Mouse (Mus musculus): ENCODE measurements around the gene Tspan8.
"Not testable (repeated sequence)": the region's sequence is repeated elsewhere in the genome, so short reads cannot be mapped to it uniquely, and the experiment has no call there.

Gene Tspan8

DNA sequence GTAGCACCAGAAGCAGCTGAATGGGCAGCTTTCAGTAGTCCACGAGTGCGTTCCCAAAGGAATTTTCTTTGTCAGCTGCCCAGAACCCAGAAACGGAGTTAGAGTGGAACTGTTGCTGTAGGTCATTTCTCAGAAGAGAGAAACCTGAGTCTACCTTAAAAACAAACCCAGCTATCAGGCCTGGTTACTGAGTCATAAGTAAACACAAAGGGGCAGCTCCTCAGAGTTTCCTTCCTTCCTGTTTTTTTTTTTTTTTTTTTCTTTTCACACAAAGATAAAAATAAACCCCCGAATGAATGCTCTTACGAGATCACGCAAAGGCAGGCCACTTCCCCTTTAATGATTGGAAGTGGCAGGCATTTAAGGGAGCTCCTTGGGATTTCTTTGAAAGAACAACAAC lies at the start of gene Tspan8:
Gene Tspan8, plus strand, starts transcription at position 322 of the 400 bp plus-strand sequence.
- DNase-seq (ENCODE audit: low spot score in 2 of 2) = no peak

DNA sequence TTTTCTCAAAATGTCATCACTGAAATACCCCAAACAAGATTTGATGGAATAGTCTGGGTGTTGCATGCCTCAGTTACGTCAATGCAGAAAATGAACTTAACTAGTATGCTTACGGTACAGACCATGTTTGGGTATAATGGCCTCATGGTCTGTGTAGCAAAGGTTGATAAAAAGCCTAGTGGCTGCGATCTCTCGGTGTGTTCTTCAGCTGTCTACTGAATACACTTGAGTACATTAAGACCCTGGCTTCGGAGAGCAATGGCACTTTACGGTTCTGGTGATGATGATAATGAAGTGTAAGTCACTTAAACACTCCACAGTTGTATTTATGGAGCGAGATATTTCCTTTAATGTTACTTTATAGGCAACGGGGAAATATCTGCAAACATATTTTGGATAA lies 46.6 kb upstream of the Tspan8 start:
- DNase-seq (ENCODE audit: low spot score in 2 of 2) = no peak

- no peak for DNase-seq (ENCODE audit: low spot score in 2 of 2)
Observed at GRCm38 (mm10) chr10:115774451-115774850, 42.2 kb upstream of the Tspan8 start.

DNA sequence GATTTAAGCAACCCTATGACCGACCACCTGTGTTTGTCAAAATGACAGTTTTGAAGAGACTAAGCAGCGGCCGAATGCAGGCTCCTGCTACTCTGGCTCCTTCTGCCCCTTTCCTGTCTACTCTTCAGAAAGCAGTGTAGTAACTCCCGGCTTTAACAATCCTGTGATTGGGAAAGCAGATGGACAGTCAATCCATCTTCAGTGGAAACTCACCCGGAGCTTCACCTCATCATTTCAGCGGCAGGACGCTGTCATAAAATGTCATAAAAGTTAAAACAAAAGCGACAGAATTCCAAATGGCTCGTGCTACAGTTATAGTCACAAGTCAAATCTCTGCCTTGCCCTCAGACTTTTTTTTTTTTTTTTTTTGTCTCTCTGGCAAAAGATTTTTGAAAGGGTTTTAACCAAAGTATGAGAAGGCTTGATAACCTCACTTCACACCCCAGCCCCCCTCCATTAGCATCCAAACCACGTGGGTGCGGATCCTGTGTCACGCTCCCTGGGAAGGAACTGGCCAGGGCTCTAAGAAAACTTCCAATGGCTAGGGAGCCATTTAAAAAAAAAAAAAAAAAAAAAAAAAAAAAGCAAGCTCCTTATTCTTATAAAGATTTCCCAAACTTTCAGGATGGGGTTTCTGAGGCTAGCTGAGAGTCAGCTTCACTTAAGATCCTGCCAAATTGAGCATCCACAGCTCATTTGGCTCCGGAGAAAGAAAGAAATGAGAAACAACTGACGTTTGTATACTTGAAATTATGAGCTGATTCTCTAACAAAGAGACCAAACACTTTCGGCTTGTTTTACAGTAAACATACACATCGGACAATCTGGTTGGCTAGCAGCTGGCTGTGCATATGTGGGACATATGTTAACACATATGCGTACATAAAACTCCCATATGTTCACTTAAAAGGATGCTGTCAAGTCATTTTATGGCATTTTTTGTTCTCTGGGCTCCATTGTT lies 40.4 kb upstream of the Tspan8 start:
- no peak for DNase-seq (ENCODE audit: low spot score in 2 of 2)

- DNase-seq (ENCODE audit: low spot score in 2 of 2) = no peak
Observed at GRCm38 (mm10) chr10:115777366-115777765, 39.3 kb upstream of the Tspan8 start.

DNA sequence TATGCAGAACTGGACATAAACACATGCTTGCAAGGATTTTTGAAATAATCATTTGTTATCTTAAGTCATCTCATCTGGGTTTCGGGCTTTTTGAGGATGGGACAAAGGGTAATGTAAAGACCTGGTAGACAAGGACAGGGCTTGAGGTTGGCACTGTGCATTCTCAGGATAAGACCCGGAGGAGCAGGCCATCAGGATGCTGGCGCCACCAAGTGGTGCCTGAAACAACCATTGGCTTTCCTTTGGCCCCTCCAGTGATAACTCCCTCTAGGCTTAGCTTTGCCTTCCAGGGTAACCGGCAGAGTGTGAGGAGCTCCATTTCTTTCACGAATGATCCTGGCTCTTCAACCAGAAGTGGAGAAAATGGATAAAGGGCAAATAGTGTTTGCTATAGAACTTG lies 38.0 kb upstream of the Tspan8 start:
- no peak for DNase-seq (ENCODE audit: low spot score in 2 of 2)

- DNase-seq (ENCODE audit: low spot score in 2 of 2) = no peak
Observed at GRCm38 (mm10) chr10:115780239-115781016, 36.2 kb upstream of the Tspan8 start.

DNA sequence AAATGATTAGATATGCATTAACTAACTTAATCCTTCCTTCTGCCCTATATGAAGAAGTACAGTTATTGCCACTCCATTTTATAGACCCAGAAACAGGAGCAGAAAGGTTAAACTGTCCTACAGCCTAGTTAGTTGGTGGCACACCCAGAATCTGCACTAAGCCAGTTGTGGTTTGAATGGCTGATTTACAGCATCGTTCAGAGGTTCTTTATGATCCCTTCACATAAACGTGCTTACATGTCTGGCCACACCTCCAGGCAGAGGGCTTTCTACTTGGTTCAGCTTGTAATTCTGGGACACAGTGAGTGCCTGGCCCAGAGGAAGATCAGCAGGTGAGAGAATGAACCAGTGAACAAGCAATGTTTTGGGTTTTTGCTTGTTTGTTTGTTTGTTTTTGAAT lies 33.4 kb upstream of the Tspan8 start:
- no peak for DNase-seq (ENCODE audit: low spot score in 2 of 2)

DNA sequence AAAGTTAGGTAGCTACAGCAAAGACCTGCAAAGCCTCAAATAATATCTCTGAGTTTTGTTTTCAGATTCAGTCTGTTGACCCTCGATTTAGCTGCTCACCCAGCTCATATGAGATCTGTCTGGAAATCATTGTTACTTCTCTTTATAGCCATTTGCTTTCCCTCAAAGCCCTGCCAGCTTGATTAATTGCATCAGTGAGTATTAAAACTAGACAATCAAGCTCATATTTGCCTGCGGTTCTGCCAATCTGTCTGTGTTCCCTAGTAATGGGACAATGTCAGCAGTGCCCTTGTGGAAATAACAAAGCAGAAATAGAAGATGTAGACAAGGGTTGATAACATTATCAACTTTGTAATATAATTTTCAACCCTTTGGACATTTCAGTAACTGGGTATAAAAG lies 25.8 kb upstream of the Tspan8 start:
- no peak for DNase-seq (ENCODE audit: low spot score in 2 of 2)

GRCm38 (mm10) chr10:115796072-115796788 lies 20.4 kb upstream of the Tspan8 start:
- no peak for DNase-seq (ENCODE audit: low spot score in 2 of 2)

DNA sequence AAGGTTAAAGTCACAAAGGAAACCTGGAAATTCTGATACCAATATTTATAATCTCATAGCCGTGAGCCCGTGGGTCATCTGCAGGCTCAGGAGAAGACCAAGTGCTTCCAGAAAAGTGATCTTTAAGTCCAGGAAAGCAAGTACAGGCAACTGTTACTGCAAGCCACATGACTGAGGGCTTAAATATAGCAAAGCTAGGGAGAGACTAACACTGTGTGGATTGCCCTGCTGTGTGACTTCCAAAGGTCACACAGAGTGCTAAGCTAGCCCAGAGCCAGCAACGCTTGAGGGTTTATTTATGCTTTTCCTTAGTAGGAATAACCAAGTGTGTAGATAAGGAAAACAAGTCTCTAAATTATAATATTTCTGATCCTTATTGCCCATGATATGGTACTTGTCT lies 15.2 kb upstream of the Tspan8 start:
- no peak for DNase-seq (ENCODE audit: low spot score in 2 of 2)

DNA sequence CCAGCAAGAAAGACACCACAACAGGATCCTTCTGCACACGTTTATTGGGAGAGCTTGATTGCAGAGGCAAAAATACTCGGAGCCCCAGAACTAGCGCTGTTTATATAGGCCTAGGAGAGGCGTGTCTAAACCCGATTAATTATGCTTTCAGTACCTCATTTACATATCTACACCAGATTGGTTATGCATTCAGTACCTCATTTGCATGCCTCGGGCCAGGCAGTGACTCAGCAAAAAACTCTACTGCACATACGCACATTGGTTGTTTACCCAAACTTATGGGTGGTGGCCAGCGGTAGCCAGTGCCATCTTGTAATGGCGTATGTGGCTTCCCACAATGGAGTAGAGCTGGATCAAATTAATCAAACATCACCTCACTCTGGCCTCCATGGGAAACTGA lies 13.6 kb upstream of the Tspan8 start:
- not testable (repeated sequence) for DNase-seq (ENCODE audit: low spot score in 2 of 2)

DNA sequence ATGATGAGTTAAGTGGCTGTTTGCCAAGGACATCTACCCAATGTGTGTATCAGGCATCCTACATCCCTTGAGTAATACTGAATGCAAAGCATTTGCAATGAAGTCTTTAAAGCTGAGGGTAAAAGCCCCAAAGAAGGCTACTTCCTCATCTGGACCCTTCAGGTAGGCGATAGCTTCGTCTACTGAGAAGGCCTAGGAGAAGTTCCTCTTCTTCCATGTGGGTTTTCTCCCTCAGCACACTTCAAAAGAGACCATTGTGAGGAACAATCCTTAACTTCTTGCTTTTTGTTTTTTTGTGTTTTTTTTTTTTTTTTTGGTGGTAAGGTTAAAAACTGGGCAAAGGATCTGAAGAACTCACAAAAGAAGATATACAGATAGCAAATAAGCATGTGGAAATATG lies 12.9 kb upstream of the Tspan8 start:
- DNase-seq (ENCODE audit: low spot score in 2 of 2) = no peak

DNA sequence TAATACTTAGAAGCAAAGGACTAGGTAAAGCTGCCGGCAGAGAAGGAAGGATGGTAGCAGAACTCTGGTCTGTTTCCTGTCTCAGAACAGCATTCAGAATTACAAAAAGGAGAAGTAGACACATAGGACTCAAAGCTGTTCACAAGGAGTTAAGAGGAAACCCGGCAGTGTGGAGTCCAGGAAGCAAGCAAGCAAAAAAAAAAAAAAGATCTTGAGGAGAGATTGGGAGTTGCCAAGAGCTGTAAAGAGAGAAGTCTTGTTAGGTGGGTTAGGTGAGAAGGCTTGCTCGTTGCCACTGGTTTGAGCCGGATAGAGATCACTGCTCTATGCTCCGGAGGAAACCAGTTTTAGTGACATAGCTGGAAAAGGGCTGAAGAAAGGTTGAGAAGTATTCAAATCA lies 10.6 kb upstream of the Tspan8 start:
- no peak for DNase-seq (ENCODE audit: low spot score in 2 of 2)

GRCm38 (mm10) chr10:115809169-115809568 lies 7.5 kb upstream of the Tspan8 start:
- no peak for DNase-seq (ENCODE audit: low spot score in 2 of 2)

GRCm38 (mm10) chr10:115811519-115811918 lies 5.1 kb upstream of the Tspan8 start:
- DNase-seq (ENCODE audit: low spot score in 2 of 2) = no peak

GRCm38 (mm10) chr10:115814878-115815277 lies 1.8 kb upstream of the Tspan8 start:
- DNase-seq (ENCODE audit: low spot score in 2 of 2) = no peak

DNA sequence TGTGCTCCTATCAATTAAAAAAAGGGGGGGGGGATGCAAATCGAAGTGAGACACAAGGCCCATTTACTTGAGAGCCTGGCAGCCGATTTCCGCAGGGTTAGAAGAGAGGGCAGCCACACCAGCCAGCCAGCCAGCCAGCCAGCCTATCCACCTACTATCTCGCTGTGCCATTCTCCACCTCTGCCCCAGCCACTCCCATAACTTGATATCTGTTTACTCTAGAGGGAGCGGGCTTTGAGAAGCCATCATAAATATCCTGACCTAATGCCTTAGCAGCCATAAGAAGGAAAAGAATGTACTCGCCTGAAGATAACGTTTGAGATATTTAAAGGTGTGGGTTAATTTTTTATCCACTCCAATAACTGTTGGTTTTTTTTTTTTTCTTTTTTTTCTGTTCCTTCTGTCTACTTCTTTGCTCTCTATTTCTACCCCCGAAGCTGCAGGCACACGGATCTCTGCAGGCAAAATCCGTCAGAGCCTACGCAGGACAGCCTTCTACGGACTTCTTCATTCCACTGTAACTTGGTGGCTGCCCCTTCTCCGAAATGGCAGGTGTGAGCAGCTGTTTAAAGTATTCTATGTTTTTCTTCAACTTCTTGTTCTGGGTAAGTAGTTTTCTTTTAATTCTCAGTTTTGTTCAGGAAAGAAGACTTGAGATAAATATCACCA lies 558 bp downstream of the Tspan8 start:
- no peak for DNase-seq (ENCODE audit: low spot score in 2 of 2)

DNA sequence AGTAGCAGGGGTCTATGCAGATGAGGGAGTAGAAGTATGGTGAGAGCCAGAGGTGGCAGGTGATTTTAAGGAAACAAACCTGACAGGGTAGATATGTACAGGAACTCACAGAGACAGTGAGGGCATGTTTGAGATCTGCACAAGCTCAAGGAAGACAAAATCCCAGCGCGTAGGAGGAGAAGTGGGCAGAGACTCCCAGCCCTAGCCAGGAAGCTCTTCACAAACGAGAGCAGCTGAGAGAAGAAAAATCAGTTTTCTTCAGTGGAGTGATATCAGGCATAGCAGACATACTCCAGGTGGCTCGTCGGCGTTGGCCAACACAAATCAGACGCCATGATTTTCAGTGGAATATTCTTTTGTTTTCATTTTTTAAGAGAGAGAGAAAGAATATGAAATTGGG lies 8.7 kb downstream of the Tspan8 start:
- no peak for DNase-seq (ENCODE audit: low spot score in 2 of 2)

DNA sequence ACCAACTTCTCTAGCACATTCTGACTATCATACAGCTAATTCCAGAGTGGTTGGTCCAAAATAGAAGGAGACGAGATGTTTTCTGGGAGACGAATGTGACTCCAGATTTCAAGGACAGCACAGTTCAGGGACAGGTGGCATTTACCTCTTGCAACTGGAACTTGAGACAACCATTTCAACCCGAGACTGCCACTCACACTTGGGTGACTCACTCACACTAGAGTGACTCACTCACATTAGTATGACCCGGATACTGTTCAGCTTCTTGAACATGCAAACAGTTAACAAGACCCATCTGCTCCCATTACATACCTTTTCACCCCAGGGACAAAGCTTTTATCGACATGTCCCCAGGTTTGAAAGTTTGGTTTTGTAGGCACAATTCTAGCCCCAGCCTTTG lies 12.2 kb downstream of the Tspan8 start:
- DNase-seq (ENCODE audit: low spot score in 2 of 2) = no peak

DNA sequence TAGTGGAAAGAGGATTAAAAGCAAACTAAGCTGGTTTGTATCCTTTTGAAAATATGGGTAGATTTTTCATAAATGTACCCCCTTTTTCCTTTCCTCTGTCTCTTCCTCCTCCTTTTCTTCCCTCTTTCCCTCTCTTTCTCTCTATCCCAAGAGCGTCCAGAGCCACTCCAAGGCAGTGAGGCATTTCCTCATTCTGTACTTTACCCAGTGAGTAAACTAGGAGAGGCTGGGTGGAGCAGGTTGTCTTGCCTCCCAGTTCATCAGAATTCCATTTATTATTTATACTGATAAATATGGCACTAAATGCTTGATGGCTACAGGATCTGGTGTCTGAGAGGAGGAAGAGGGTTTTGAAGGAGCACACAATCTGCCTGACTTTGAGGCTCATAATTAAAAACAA lies 13.1 kb downstream of the Tspan8 start:
- no peak for DNase-seq (ENCODE audit: low spot score in 2 of 2)

- no peak for DNase-seq (ENCODE audit: low spot score in 2 of 2)
Observed at GRCm38 (mm10) chr10:115830726-115831125, 14.1 kb downstream of the Tspan8 start.
